Mouse (Mus musculus) spleen, postnatal 0 days (tissue): ENCODE results near the gene Dcx. TPM values are rescaled to one million over a fixed set of nuclear protein-coding genes. Genes with fewer than 3 reads are reported as not detected.

Experiments
- polyA plus RNA-seq: library from polyadenylated mRNA; unstranded; fragments of >200 nt; fragmentation: Nextera tagmentation; extraction: Ambion mirVana; gene quantifications from 2 replicates; pipeline ENCODE4 v1.2.1, GENCODE M21; 2015

Dcx gene
- 0.05 and 0.17 TPM in 2 replicates for polyA plus RNA-seq

GRCm38 (mm10) chrX:143932958-143933357, at the start of gene Dcx:
Dcx (minus strand) TSS chrX:143933311.

DNA sequence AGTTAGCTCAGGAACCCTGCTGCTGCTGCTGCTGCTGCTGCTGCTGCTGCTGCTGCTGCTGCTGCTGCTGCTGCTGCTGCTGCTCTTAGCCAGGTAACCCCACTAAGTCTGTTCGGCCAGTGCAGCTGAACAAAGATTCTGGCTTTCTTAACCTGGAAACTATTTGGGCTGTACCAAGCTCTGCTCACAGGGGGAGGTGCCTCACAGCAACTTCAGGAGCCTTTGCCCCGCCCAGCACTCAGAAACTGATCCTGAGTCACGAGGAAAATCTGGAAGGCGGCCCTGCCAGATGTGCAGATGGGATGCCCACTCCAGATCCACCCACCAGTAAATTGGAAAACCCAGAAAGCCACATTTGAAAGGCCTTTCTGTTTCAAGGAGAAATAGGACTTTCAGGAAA, 105.9 kb downstream of the Dcx start, which contains the start of gene Capn6:
TSS of gene Capn6 (minus strand) at position 203 of the 400 bp plus-strand sequence.

Other genes starting within 250 kb of the Dcx start
- 10.0 and 14.4 TPM in 2 replicates for gene Capn6, start 105.9 kb downstream of the Dcx start, polyA plus RNA-seq
- 0.57 and 0.67 TPM in 2 replicates for gene A730046J19Rik, start 220.4 kb upstream of the Dcx start, polyA plus RNA-seq